Mouse (Mus musculus): Measurements from ENCODE around the gene Tef. TPM values are rescaled to one million over a fixed set of nuclear protein-coding genes. Genes with fewer than 3 reads are reported as not detected.
A peak's percentile ranks its signal among the peaks of the same experiment; 100 is the strongest.

Tef gene
- total RNA-seq, 2 experiments from 2014 or later, result 101 to 191 TPM

GRCm38 (mm10) chr15:81804172-81804571 is 2.0 kb downstream of the Tef start:
- Histone ChIP-seq H3K27ac (peak overlapping the region; percentile 96), H3K4me3 (peak overlapping the region; percentile 83)
- intact Hi-C loops (cut with DNase I), result no loop called here
- TF ChIP-seq CTCF (IDR thresholded peaks at IDR 0.05), result no peak
- DNase-seq, result no peak

DNA sequence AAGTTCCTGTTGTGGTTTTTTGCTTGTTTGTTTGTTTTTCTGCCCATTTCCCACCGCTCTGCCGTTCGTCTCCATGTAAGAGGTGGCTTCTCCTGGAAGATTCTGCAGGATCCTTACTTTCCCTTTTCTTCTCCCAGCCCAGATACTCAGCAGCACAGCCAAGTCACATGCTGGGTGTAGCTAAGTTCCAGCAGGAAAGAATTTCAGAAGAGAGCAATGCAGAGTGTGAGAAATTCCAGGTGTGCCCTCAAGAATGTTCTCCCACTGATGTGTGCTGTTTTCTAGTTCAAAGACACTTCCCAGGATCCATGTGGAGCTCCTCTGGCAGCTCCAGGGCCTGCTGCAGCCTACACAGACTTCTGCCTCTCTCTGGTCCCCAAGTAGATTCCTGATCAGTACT is 2.7 kb downstream of the Tef start:
- Histone ChIP-seq H3K4me3 (peak overlapping the region; percentile 83), H3K27ac (peak overlapping the region; percentile 96)
- intact Hi-C loops (cut with DNase I), result no loop called here
- no peak for TF ChIP-seq CTCF (IDR thresholded peaks at IDR 0.05)
- DNase-seq, result no peak

- intact Hi-C loops (cut with DNase I), result no loop called here
- peak overlapping the region; percentile 83; the same call in 1 of the 2 replicates for H3K4me3 ChIP-seq
- peak overlapping the region; percentile 96 for H3K27ac ChIP-seq
- peak; percentile 49 for DNase-seq
- no peak for TF ChIP-seq CTCF (IDR thresholded peaks at IDR 0.05)
Measured at GRCm38 (mm10) chr15:81805624-81806023, 3.4 kb downstream of the Tef start.

- DNase-seq, result no peak
- Histone ChIP-seq H3K4me3 (no peak overlapping the region), H3K27ac (peak overlapping the region; percentile 96)
- intact Hi-C loops (cut with DNase I), result no loop called here
- TF ChIP-seq CTCF (IDR thresholded peaks at IDR 0.05), result no peak
Measured at GRCm38 (mm10) chr15:81806621-81807404, 4.6 kb downstream of the Tef start.

GRCm38 (mm10) chr15:81808799-81809198 is 6.6 kb downstream of the Tef start:
- H3K27ac ChIP-seq, result peak overlapping the region; percentile 96
- 0 out of 2 replicates have a peak overlapping the region, but pooled peaks have one; percentile 2 for H3K4me3 ChIP-seq
- DNase-seq, result no peak
- intact Hi-C loops (cut with DNase I), result no loop called here
- no peak for TF ChIP-seq CTCF (IDR thresholded peaks at IDR 0.05)

DNA sequence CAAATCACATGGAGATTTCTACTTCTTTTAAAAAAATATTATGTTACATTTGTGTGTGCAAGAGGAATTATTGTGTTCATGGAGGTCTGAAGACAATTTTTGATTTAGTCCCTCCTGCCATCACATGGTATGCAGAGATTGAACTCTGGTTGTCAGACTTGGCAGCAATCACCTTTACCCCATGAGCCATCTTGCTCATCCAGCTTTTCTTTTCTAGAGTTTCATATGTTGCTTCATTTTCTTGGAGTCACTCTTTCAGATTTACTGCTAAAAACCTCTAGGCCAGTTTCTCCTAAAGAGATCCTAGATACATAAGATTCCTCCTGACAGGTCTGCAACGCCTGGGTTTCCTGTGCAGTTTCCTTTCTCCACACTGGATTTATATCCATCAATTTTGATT is 7.3 kb downstream of the Tef start:
- TF ChIP-seq CTCF (IDR thresholded peaks at IDR 0.05), result no peak
- Histone ChIP-seq H3K27ac (peak overlapping the region; percentile 96), H3K4me3 (peak overlapping the region; percentile 92)
- intact Hi-C loops (cut with DNase I), result no loop called here
- DNase-seq, result no peak

DNA sequence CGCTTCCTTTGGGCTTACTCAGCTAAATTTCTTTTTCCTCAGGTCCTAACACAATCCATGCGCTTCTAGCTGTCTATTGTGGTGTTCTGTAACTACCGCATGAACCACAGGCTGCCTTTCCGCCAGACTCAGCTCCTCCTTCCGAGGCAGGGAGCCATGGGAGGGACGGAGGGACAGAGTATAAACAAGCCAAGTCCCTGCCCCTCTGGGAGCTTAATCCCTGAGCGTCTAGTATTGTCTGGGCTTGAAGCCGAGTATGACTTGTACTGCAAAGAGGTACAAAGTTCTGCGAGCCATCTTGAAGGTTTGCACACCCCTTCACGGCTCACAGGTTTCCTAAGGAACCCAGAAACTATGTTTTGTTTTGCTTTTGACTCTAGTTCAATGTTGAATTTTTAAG is 7.9 kb downstream of the Tef start:
- peak; percentile 97 for DNase-seq
- H3K4me3 ChIP-seq, result peak overlapping the region; percentile 92
- peak overlapping the region; percentile 96 for H3K27ac ChIP-seq
- TF ChIP-seq CTCF (IDR thresholded peaks at IDR 0.05), result no peak
- intact Hi-C loops (cut with DNase I), result loop anchor here (5.0 kb wide), 1 partner anchor 63 kb away; the partner anchor contains the start of genes Rangap1 and Zc3h7b

DNA sequence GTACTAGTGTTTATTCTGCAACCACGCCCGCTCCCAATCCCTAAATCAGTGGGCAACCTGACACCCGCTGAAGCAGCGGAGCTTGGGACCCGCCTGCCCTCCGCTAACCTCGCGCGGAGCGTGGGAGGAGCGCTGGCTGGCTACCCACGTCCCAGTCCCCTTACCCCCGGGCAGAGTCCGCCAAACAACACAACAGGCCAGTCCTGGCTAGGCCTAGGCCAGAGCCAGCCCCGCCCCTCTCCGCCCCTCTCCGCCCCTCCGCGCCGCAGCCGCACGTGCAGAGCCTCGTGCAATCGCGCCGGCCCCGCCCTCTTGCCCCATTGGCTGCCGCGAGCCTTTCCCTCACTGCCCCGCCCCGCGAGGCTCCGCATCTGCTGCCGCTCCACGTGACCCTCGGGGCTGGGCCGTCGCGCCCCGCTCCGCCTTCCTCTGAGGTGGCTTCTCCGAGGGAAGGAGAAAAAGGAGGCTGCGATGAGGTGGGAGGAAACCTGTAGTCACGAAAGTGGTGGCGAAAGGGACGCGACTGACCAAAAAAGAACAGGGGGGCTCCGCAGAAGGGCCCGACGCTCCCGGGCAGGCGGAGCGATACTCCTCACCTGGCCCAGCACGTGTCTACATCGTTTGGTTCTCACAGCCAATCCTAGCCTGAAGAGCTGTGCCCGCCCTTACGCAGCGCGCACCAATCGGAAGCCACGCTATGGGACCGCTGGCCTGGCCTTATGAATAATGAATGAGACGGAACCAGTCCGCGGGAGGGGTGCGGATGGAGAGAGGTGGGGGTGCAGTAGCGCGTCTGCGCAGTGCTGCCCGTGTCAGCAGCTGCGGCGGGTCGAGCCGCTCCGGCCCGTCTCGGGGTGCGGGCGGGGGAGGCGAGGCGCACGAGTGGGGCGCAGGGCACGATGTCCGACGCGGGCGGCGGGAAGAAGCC is 8.7 kb downstream of the Tef start:
- DNase-seq, result peak; percentile 99
- TF ChIP-seq CTCF (IDR thresholded peaks at IDR 0.05), result no peak
- H3K4me3 ChIP-seq, result peak overlapping the region; percentile 92
- intact Hi-C loops (cut with DNase I), result loop anchor here (5.0 kb wide), 1 partner anchor 64 kb away; the partner anchor contains the start of genes Rangap1 and Zc3h7b
- peak overlapping the region; percentile 96 for H3K27ac ChIP-seq

DNA sequence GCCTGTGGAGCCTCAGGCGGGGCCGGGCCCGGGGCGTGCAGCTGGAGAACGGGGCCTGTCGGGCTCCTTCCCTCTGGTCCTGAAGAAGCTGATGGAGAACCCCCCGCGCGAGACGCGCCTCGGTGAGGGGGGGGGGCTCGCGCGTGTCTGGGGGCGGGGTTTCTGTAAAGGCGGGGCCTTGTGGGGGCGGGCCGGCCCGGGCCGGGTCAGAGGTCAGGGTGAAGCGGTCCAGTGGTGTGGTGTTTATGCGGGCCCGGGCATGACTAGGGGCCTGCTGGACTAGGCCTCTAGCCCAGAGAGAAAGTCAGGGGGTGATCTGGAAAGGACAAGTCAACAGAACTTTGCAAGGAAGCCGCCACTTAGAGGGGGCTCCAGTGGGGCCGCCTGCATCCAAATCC is 9.4 kb downstream of the Tef start:
- no peak for TF ChIP-seq CTCF (IDR thresholded peaks at IDR 0.05)
- Histone ChIP-seq H3K4me3 (peak overlapping the region; percentile 92), H3K27ac (peak overlapping the region; percentile 96)
- intact Hi-C loops (cut with DNase I), result loop anchor here (5.0 kb wide), 1 partner anchor 64 kb away; the partner anchor contains the start of genes Rangap1 and Zc3h7b
- DNase-seq, result no peak

GRCm38 (mm10) chr15:81812287-81812686 is 10.1 kb downstream of the Tef start:
- intact Hi-C loops (cut with DNase I), result loop anchor here (5.0 kb wide), 1 partner anchor 65 kb away; the partner anchor contains the start of genes Rangap1 and Zc3h7b
- peak overlapping the region; percentile 96 for H3K27ac ChIP-seq

DNA sequence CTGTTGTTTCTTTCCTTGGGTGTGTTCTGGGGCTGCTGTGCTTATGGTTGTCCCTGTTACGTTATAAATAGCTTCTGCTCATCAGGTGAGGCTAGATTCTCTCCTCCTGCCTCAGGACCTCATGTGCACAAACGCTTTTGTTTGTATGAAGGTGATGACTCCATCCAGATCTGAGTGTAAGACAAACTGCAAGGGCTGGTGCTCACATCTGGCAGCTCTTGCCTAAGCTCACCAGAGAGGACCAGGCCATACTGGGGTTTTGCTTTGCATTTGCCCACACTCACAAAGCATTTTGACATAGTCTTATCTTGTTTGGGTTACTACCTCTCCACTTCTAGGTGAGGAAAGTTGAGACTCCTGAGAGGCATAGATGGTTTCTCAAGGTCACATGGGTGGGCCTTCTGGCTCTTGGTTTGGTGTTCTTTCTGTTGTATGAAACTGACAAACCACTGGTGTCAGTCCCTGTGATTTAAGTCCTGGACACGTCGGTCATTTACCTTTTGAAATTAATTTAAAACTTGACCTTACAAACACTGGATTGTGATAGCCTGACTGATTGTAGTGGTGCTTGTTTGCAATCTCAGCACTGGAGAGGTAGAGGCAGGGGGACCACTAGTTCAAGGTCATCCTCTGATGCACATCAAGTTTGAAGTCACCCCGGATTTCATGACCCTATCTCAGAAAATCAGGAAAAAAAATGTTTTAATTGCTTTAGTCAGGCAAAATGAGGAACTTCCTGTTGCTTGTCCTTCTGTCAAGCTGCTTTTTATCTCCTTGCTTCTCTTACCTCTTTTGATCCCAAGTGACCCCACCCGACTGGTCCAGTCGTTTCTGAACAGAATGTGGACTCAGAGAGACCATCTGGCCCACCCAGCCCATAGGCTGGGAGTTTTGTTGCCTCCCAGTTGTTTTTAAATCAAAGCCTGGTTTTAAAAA is 10.7 kb downstream of the Tef start:
- intact Hi-C loops (cut with DNase I), result loop anchor here (5.0 kb wide), 1 partner anchor 66 kb away; the partner anchor contains the start of genes Rangap1 and Zc3h7b
- no peak for TF ChIP-seq CTCF (IDR thresholded peaks at IDR 0.05)
- no peak for DNase-seq
- Histone ChIP-seq H3K27ac (peak overlapping the region; percentile 96), H3K4me3 (peak overlapping the region; percentile 92)

More at GRCm38 (mm10) chr15:81812287-81812686, 10.1 kb downstream of the Tef start:
- no peak; the same call in 1 of the 2 replicates for TF ChIP-seq CTCF (IDR thresholded peaks at IDR 0.05)
- peak; percentile 47 for DNase-seq
- peak overlapping the region; percentile 92 for H3K4me3 ChIP-seq

Data from gastrocnemius, adult 2 months (tissue).